Mouse (Mus musculus) layer of hippocampus, postnatal 25 days (tissue): Measurements from ENCODE around the gene S100a2. TPM values are rescaled to one million over a fixed set of nuclear protein-coding genes. Genes with fewer than 3 reads are reported as not detected.

ENCODE experiments used
- DNase-seq, 2 experiments: peaks; one replicate each; pipeline ENCODE4 v3.0.0; 2022; ENCODE audit warnings: mixed read lengths in 2 of 2, low spot score in 1 of 2; ENCODE audit errors: extremely low spot score in 1 of 2
- total RNA-seq, 2 experiments: library from RNA; stranded (reverse); gene quantifications; 2 replicates each; pipeline ENCODE4 v1.2.3; 2021

The S100a2 gene
- total RNA-seq, 2 experiments from 2014 or later: not detected

GRCm38 (mm10) chr3:90614611-90615251 lies 24.7 kb downstream of the S100a2 start:
- DNase-seq: no peak

- peak; percentile 38 to 56 for DNase-seq
These were observed 25.4 kb downstream of the S100a2 start for GRCm38 (mm10) chr3:90615415-90615814.

GRCm38 (mm10) chr3:90615911-90616310 lies 25.9 kb downstream of the S100a2 start:
- DNase-seq: no peak

GRCm38 (mm10) chr3:90617586-90617985 lies 27.5 kb downstream of the S100a2 start:
- no peak for DNase-seq

GRCm38 (mm10) chr3:90621552-90621951 lies 31.5 kb downstream of the S100a2 start:
- DNase-seq: no peak

- peak in 1 of 2 experiments; percentile 53 for DNase-seq
These were observed 33.5 kb downstream of the S100a2 start for GRCm38 (mm10) chr3:90623435-90624071.

- DNase-seq: no peak
These were observed 35.4 kb downstream of the S100a2 start for GRCm38 (mm10) chr3:90625496-90625895.

GRCm38 (mm10) chr3:90626266-90627021 lies 36.4 kb downstream of the S100a2 start:
- no peak for DNase-seq

- no peak for DNase-seq
These were observed 37.3 kb downstream of the S100a2 start for GRCm38 (mm10) chr3:90627366-90627765.

GRCm38 (mm10) chr3:90627807-90628206 lies 37.8 kb downstream of the S100a2 start:
- DNase-seq: no peak

GRCm38 (mm10) chr3:90629298-90629697 lies 39.3 kb downstream of the S100a2 start:
- DNase-seq: no peak

- no peak for DNase-seq
These were observed 41.9 kb downstream of the S100a2 start for GRCm38 (mm10) chr3:90631984-90632383.

- no peak for DNase-seq
These were observed 48.6 kb downstream of the S100a2 start for GRCm38 (mm10) chr3:90638511-90639275.

GRCm38 (mm10) chr3:90639511-90640154 lies 49.6 kb downstream of the S100a2 start:
- no peak for DNase-seq

GRCm38 (mm10) chr3:90640981-90641380 lies 50.9 kb downstream of the S100a2 start:
- DNase-seq: no peak

Other genes with a start within 250 kb of the S100a2 start
- 10 to 100 TPM; 13.7 to 17.1 TPM for gene Slc27a3, start 200.3 kb upstream of the S100a2 start, total RNA-seq
- 10 to 100 TPM; 69.1 to 70.6 TPM for gene Ints3, start 156.6 kb upstream of the S100a2 start, total RNA-seq
- 1 to 10 TPM; 4.7 to 5.0 TPM for gene Npr1, start 124.4 kb upstream of the S100a2 start, total RNA-seq
- gene Ilf2, start 114.1 kb upstream of the S100a2 start, total RNA-seq: 10 to 100 TPM; 81.2 to 87.4 TPM
- 10 to 100 TPM; 49.8 to 53.4 TPM for gene Snapin, start 99.2 kb upstream of the S100a2 start, total RNA-seq
- gene Chtop, start 80.7 kb upstream of the S100a2 start, total RNA-seq: 100 to 1,000 TPM; 159 to 166 TPM
- 100 to 1,000 TPM in 1 of 2 experiments, 10 to 100 TPM in 1; 92.6 to 106 TPM for gene S100a1, start 75.9 kb upstream of the S100a2 start, total RNA-seq
- 10 to 100 TPM; 22.6 to 27.6 TPM for gene S100a13, start 75.8 kb upstream of the S100a2 start, total RNA-seq
- gene S100a14, start 63.4 kb upstream of the S100a2 start, total RNA-seq: under 1 TPM; 0.39 to 0.42 TPM
- 100 to 1,000 TPM; 101 to 107 TPM for gene S100a16, start 53.0 kb upstream of the S100a2 start, total RNA-seq
- gene S100a3, start 29.7 kb upstream of the S100a2 start, total RNA-seq: 1 to 10 TPM; 1.9 to 2.1 TPM
- not detected for gene Gm42674, start 11.7 kb downstream of the S100a2 start, total RNA-seq
- gene S100a4, start 13.5 kb downstream of the S100a2 start, total RNA-seq: 1 to 10 TPM; 4.1 to 6.5 TPM
- gene S100a5, start 18.3 kb downstream of the S100a2 start, total RNA-seq: not detected
- gene S100a6, start 22.6 kb downstream of the S100a2 start, total RNA-seq: 10 to 100 TPM; 23.1 to 24.9 TPM
- under 1 TPM; 0.20 to 0.28 TPM for gene S100a7a, start 63.8 kb downstream of the S100a2 start, total RNA-seq
- gene S100a8, start 78.7 kb downstream of the S100a2 start, total RNA-seq: not detected
- not detected for gene S100a9, start 105.5 kb downstream of the S100a2 start, total RNA-seq
- not detected for gene Pglyrp4, start 136.7 kb downstream of the S100a2 start, total RNA-seq
- gene Gm5849, start 187.6 kb downstream of the S100a2 start, total RNA-seq: not detected